Mouse (Mus musculus) stomach, postnatal 0 days (tissue): ENCODE measurements around the gene Thsd4.

Experiments
- CTCF ChIP-seq: IDR thresholded peaks from 2 replicates; pipeline ENCODE4 v1.5.1; 2016; ENCODE audit warnings: antibody characterized with exemption, low read depth, mild to moderate bottlenecking, moderate library complexity
- EP300 ChIP-seq: optimal IDR thresholded peaks from 2 replicates; pipeline ENCODE3; 2016; ENCODE audit warnings: antibody characterized with exemption

DNA sequence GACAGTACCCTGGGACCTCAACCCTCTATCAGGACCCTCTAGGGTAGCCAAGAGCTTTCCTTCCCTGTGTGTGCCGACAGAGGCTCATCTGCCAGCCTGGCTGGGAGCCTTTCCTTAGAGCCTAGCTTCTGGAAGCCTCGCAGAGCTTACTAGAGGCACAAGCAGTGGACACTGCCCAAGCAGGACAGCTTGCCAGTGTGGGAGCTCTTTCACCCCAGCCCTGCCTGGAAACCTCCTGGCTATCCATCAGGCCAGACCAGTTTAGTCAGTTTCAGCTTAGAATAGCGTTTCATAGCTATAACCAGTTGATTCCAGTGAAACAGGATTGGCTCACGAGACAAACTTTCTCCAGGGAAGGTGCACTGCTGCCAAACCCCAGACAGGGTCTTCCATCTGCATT lies 215.6 kb downstream of the Thsd4 start:
- TF ChIP-seq CTCF (no peak), EP300 (no peak)
